Mouse (Mus musculus): Measurements from ENCODE around the gene Klrb1b.

Gene Klrb1b

DNA sequence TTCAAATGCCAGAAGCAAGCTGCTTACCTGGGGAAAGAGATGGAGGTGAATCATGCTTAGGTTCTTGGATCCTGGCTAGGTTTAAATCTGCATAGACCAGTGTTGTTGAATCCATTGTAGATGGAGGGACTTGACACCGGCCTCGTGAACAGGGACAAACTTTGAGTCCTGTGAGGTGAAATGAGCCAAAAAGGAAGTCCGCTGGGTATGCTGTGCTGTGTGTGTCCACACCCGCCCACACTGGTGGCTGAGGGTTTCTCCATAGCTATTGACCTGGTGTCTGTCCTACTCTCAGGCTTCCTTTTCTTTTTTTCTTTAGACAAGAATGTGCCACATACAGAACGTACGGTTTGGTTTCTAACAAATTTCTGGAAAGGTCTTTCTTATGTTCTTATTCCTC, at the start of gene Klrb1b, which contains the start of gene Gm44511:
TSS of gene Klrb1b (minus strand) at position 200 of the 400 bp plus-strand sequence.
TSS of gene Gm44511 (minus strand) at position 184 of the 400 bp plus-strand sequence.
- no peak for DNase-seq

DNA sequence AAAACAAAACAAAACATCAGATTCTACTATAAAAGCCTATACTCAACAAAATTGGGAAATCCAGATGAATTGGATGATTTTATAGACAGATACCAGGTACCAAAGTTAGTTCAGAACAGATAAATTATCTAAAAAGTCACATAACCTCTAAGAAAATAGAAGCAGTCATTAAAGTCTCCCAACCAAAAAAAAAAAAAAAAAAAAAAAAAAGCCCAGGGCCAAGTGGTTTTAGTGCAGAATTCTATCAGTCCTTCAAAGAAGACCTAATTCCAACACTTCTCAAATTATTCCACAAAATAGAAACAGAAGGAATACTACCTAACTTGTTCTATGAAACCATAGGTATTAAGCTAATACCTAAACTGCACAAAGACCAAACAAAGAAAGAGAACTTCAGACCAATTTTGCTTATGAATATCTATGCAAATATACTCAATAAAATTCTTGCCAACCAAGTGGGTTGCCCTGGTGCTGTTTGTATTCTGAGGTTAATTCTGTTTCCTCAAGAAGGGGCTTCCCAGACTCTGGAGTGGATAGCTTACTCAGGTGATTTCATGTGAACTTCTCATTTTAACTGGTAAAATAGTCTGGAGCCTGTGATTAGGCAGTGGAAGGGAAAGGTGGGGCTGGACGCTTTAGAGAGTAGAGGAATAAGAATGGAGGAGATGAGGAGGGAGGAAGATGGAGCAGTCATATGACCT, 45.9 kb upstream of the Klrb1b start:
- no peak for DNase-seq

GRCm38 (mm10) chr6:128868861-128869260, 42.7 kb upstream of the Klrb1b start:
- DNase-seq, result no peak

DNA sequence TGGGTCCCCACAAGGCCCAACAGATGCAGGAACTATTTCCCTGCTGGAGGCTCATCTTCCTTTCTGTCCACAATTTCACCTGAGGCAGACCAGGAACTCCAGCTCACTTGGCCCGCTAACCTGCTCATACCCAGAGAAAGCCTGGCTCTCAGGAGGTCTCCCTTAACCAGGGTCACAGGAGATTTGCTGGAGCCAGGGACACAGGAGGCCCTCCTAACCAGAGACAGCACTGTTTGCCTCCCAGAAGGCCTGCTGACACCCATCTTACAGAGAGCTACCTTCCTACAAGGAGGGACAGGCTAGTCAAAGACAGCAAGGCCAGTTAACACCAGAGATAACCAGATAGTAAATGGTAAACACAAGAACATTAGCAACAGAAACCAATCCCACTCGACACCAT, 31.8 kb upstream of the Klrb1b start:
- DNase-seq, result no peak

DNA sequence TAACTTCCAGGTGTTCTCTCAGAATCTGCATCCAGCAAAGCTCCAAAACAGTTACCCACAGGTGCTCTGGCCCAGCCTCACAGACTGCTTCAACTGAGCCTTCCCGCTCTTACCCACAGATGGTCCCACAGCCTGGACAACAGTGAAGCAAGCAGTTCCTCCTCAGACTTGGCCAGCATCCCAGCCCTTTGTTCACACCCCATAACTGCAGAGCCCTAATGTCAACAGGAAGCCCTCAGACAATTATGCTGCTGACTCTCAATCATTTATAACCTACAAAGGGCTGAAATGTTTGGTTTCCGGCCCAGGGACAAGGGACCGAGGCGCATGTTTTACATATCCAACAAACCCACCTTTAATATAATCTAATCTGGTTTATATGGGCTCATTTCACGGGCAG, 30.1 kb upstream of the Klrb1b start:
- peak; percentile 72 for DNase-seq

- no peak for DNase-seq
Observed at GRCm38 (mm10) chr6:128855477-128855876, 29.3 kb upstream of the Klrb1b start.

DNA sequence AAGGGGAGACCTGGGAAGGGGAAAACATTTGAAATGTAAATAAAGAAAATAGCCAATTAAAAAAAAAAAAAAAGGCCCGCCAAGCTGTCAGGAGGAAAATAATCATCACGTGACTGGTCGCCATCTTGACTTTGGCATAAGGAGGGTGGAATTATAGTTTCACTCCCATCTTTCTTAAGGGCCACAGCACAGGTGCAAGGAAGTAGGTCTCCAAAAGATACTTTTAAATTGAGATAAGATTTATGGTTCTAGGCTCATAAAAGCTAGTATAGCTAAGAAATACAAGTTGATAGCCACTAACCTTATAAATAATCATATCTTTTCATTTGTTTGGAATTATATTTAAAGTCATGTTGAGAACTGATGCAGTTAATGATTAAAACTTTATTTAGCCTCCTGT, 28.8 kb upstream of the Klrb1b start:
- no peak for DNase-seq

DNA sequence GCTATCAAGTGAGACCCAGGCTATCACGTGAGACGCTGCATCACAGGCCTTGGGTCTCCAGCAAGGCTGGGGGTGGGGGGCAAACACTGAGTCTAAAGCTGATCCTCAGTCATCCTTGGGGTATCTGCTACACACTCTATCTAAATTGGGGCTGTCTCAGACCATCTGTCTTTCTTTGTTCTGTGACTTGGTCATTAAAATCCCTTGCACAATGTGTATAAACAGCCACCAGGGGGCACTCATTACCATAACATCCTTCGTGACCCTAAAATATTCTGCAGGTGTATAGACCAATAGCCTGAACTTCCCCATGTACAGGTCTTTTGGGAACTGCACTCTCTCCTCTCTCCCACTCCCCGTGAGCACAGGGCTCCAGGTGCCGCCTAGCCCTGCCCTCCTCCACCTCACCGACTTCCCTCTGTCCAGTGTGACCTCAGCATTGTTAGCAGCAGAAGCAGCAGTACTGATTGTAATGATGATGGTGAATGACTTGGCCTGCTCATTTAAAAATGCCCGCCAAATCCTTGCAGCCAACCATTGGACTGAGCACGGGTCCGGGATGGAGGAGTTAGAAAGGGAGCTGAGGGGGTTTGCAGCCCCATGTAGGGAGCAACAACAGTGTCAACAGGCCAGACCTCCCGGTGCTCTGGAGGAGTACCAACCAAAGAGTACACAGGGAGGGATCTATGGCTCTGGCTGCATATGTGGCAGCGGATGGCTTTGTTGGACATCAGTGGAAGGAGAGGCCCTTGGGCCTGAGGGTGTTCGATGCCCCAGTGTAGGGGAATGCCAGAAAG, 28.1 kb upstream of the Klrb1b start:
- peak; percentile 83 for DNase-seq

DNA sequence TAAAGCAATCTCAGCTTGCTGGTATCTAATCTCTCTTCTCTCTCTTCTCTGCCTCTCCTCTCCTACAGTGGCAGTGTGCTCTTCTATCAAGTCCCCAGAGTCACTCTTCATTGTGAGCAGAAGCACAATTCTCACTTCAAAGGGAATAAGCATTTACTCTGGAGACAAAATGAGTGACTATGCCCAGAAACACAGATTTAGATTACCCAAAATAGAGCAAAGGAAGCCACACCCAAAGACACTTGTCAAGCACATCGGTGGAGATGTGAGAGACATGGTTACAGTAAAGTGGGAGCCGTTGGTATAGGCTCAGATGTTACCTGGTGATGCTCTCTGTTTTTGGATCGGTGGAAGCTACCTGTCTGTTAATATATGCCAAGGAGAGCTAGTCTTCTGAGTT, 26.6 kb upstream of the Klrb1b start:
- DNase-seq, result no peak

GRCm38 (mm10) chr6:128851151-128851550, 25.0 kb upstream of the Klrb1b start:
- no peak for DNase-seq

DNA sequence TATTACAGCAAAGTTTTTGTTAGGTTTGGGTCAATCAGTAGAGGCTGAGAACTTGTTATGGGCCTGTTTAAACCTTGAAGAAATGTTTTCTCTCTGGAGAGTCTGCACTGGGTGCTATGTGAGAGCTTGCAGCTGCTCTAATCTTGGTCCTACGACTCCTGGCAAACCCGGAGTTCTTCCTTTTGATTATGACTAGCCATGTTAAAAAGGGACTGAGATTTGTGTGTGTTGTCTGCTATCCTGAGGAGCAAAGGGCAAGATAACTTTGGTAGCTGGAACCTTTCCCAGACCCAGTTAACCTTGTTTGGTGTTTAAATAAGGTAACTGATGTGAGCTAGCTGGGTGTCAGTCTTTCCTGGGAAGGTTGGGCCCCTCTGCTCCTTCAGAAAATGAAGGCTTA, 24.5 kb upstream of the Klrb1b start:
- no peak for DNase-seq

- peak; percentile 68 for DNase-seq
Observed at GRCm38 (mm10) chr6:128849902-128850301, 23.8 kb upstream of the Klrb1b start.

GRCm38 (mm10) chr6:128847401-128847800, 21.3 kb upstream of the Klrb1b start:
- no peak for DNase-seq

DNA sequence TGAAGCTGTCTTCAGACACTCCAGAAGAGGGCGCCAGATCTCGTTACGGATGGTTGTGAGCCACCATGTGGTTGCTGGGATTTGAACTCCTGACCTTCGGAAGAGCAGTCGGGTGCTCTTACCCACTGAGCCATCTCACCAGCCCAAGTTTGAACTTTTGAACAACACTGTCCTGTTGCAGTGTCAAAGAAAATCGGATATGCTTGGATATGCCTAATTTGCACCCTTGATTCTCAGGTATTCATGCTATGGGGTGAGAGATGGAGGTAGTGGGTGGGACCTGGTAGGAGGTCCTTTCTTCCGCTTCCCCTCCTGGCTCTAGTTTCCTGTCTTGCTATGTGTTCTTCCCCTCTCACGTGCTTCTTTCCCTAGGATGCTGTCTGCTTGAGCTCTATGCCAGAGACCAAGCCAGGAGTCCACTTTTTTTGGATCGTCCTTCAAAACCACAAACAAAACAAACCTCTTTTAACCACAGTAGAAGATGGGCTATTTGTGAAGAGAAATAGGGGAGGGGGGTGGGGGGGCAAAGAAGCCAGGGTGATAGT, 19.9 kb upstream of the Klrb1b start:
- no peak for DNase-seq

- DNase-seq, result peak; percentile 90
Observed at GRCm38 (mm10) chr6:128845319-128845979, 19.3 kb upstream of the Klrb1b start.

GRCm38 (mm10) chr6:128844586-128845080, 18.5 kb upstream of the Klrb1b start:
- no peak for DNase-seq

DNA sequence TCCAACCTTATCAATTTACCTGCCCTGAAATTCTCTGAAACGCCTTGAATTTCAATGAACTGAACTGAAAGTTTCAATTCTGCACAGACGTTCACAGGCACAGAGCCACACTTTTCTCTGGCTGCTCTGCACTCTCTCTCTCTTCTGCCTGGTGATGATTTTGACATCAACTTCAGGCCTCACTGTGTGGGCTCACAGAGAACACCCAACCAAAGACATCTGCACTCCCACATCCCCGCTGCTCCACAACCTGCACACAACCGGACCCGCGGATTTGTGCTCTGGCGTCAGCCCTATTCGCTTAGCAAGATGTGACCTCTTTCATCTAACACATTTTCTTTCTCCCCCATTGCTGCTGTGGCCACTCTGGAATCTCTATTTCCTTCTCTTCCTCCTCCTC, 18.0 kb upstream of the Klrb1b start:
- DNase-seq, result no peak

DNA sequence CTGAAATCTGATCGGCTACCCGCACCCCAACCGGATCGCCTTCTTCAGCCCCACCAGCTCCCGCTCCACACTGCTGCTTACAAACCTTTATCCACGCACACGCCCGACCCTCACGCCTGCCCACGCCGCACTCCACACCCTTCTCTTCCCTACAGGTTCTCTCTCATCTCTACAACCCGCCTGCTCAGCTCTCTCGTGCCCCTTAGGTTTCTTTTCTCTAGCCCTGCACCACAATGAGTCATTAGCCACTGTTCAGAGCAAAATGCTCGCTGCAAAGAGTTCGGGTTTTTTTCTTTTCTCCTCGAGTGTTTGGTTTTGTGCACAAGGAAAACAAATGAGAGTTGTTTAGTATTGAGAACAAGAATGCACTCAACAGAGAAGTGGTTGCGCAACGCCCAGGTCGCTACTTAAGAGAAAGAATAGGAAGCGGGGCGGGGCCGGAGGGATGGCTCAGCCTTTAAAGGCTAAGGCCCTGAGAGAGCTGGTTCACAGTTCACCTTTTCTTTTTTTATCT, 17.4 kb upstream of the Klrb1b start:
- DNase-seq, result peak; percentile 77

- peak; percentile 94 for DNase-seq
Observed at GRCm38 (mm10) chr6:128842945-128843478, 16.9 kb upstream of the Klrb1b start.

GRCm38 (mm10) chr6:128842356-128842944, 16.3 kb upstream of the Klrb1b start:
- no peak for DNase-seq

GRCm38 (mm10) chr6:128841327-128842089, 15.4 kb upstream of the Klrb1b start:
- DNase-seq, result no peak
